Mouse (Mus musculus) embryonic fibroblast, embryonic 13.5 days (primary cell): Measurements from ENCODE around the gene Cfap77.

Experiments used
- CTCF ChIP-seq: IDR thresholded peaks from 2 replicates; pipeline ENCODE4 v1.5.1; 2011; ENCODE audit warnings: mild to moderate bottlenecking, control low read depth, low read length, moderate library complexity, borderline replicate concordance; ENCODE audit not compliant: insufficient read depth
- POLR2A ChIP-seq: IDR thresholded peaks from 2 replicates; pipeline ENCODE4 v1.6.1; 2011; ENCODE audit warnings: low read depth, mild to moderate bottlenecking, control low read depth, low read length, moderate library complexity

- TF ChIP-seq CTCF (no peak), POLR2A (no peak)
Observed at GRCm38 (mm10) chr2:29086026-29086425, 31.2 kb upstream of the Cfap77 start.
